Comparison of ENCODE assay signal across 8 mouse cellular contexts in genomic region chr7:19300501-19301421, GRCm38 (mm10). TPM values are rescaled to one million over a fixed set of nuclear protein-coding genes. Genes with fewer than 3 reads are reported as not detected.
DNase-seq lines count a peak whose midpoint lies in the region; ATAC-seq and TF ChIP-seq lines count a peak whose summit lies in the region.

No protein-coding gene starts in this region.

- peak overlapping the region; percentile 44 for H3K4me3 ChIP-seq in hindbrain, embryonic 13.5 days

- no peak for TF ChIP-seq CTCF in Patski (IDR thresholded peaks at IDR 0.05)

- peaks cover 35% of the 10 kb centered on the region for H3K4me1 ChIP-seq in hindbrain, embryonic 13.5 days (replicated peaks)

- under 1% methylated on average over 29 of the region's 29 CpGs for WGBS in hindbrain, embryonic 13.5 days

- POLR2A ChIA-PET in Patski (lab: Charles Lee): interaction anchor here (1.0 to 1.2 kb wide), 2 partner anchors 41 to 44 kb away, joined by 4 read pairs; partner anchors contain the start of gene Ercc1

- peaks cover 5% of the 10 kb centered on the region for H3K36me3 ChIP-seq in hindbrain, embryonic 13.5 days

- H3K9ac ChIP-seq in hindbrain, embryonic 13.5 days: peak overlapping the region; percentile 66

- ATAC-seq in Patski: peak; percentile 41
- peak; percentile 86 for ATAC-seq in hindbrain, embryonic 13.5 days (ENCODE audit: low FRiP score)

- DNase-seq in Patski (ENCODE audit: low read depth, low spot score): peak; percentile 65
- peak; percentile 86 for DNase-seq in cerebellum, adult 8-10 months
- DNase-seq in forelimb bud, embryonic 11.5 days (ENCODE audit: low read depth, low spot score): peak; percentile 88
- DNase-seq in layer of hippocampus, postnatal 36 days: peak; percentile 68 to 76
- DNase-seq in lung, postnatal 4 days: peak; percentile 69 to 85
- DNase-seq in retina, postnatal 1 day: peak; percentile 87
- peak; percentile 89 for DNase-seq in thymus, postnatal 4 days

- in situ Hi-C loops in Patski (cut with MboI; ENCODE audit: low pct_unique_long_range_greater_than_20kb): loop anchor here (5.0 kb wide), 1 partner anchor 42 kb away; the partner anchor contains the start of gene Ercc1

- peak overlapping the region; percentile 67 for H3K4me2 ChIP-seq in hindbrain, embryonic 13.5 days

- CTCF ChIA-PET in Patski (lab: Charles Lee): interaction anchor here (0.7 to 3.2 kb wide), 14 partner anchors 8 to 123 kb away, joined by 3 to 57 read pairs (median 4); partner anchors contain the start of genes Ercc1 and Fosb

- H3K9me3 ChIP-seq in hindbrain, embryonic 13.5 days: no peaks in the 10 kb centered on the region

- H3K27me3 ChIP-seq in Patski: no peaks in the 10 kb centered on the region
- H3K27me3 ChIP-seq in hindbrain, embryonic 13.5 days: peaks cover 43% of the 10 kb centered on the region

- H3K27ac ChIP-seq in hindbrain, embryonic 13.5 days: no peak overlapping the region

RNA-seq across cellular contexts. Expression of gene Fosb, which starts 9.1 kb away (rescaled TPM):
- polyA plus RNA-seq in Patski (2021): 72.9 TPM
- 0.06 and 0.08 TPM in 2 replicates for polyA plus RNA-seq in hindbrain, embryonic 13.5 days (2015; fragmentation: Nextera tagmentation; extraction: Ambion mirVana)
- 10 to 100 TPM; 12.6 to 18.8 TPM for total RNA-seq in layer of hippocampus, postnatal 36 days (2021)

RNA-seq across cellular contexts. Expression of gene Rtn2, which starts 18.3 kb away (rescaled TPM):
- 4.0 TPM for polyA plus RNA-seq in Patski (2021)
- polyA plus RNA-seq in hindbrain, embryonic 13.5 days (2015; fragmentation: Nextera tagmentation; extraction: Ambion mirVana): 101 and 104 TPM in 2 replicates
- 10 to 100 TPM; 89.7 to 91.3 TPM for total RNA-seq in layer of hippocampus, postnatal 36 days (2021)

RNA-seq across cellular contexts. Expression of gene Ppm1n, which starts 20.9 kb away (rescaled TPM):
- 0.14 TPM for polyA plus RNA-seq in Patski (2021)
- polyA plus RNA-seq in hindbrain, embryonic 13.5 days (2015; fragmentation: Nextera tagmentation; extraction: Ambion mirVana): 0.49 and 0.69 TPM in 2 replicates
- total RNA-seq in layer of hippocampus, postnatal 36 days (2021): under 1 TPM; 0.20 to 0.33 TPM

RNA-seq across cellular contexts. Expression of gene Vasp, which starts 29.1 kb away (rescaled TPM):
- 142 TPM for polyA plus RNA-seq in Patski (2021)
- 38.5 and 39.7 TPM in 2 replicates for polyA plus RNA-seq in hindbrain, embryonic 13.5 days (2015; fragmentation: Nextera tagmentation; extraction: Ambion mirVana)
- total RNA-seq in layer of hippocampus, postnatal 36 days (2021): 10 to 100 TPM; 15.2 to 21.2 TPM

RNA-seq across cellular contexts. Expression of gene Ercc1, which starts 43.8 kb away (rescaled TPM):
- 40.9 TPM for polyA plus RNA-seq in Patski (2021)
- 84.9 and 96.6 TPM in 2 replicates for polyA plus RNA-seq in hindbrain, embryonic 13.5 days (2015; fragmentation: Nextera tagmentation; extraction: Ambion mirVana)
- total RNA-seq in layer of hippocampus, postnatal 36 days (2021): 10 to 100 TPM; 44.4 to 53.4 TPM

Comparison
In these comparisons a context has a peak if more than half of its experiments do, and no peak if none do; other contexts are left out.
1. RNA of gene Fosb, which starts 9.1 kb away (polyA plus RNA-seq): 72.9 TPM in Patski (single experiment); 0.06 to 0.08 TPM in hindbrain, embryonic 13.5 days; every median in the first group is over 10 times any median in the second.
2. RNA of gene Rtn2, which starts 18.3 kb away (polyA plus RNA-seq): 101 to 104 TPM in hindbrain, embryonic 13.5 days; 4.0 TPM in Patski (single experiment); every median in the first group is over 10 times any median in the second.
3. Peak in every context shown above with its lines, with median percentiles within 50 percentile points of each other: DNase-seq.